Mouse (Mus musculus): ENCODE results near the gene Rpusd1.

GRCm38 (mm10) chr17:25732082-25732481, 4.6 kb downstream of the Rpusd1 start:
- peak; percentile 97 for TF ChIP-seq CTCF (IDR thresholded peaks at IDR 0.05; ENCODE audit: low read depth)
- no peak for TF ChIP-seq EP300 (IDR thresholded peaks at IDR 0.05; ENCODE audit: low read depth)

Data from liver, postnatal 0 days (tissue).